In genomic region chr2:105669881-105670730, GRCm38 (mm10) we compare ENCODE assay signal across 12 mouse cellular contexts. TPM values are rescaled to one million over a fixed set of nuclear protein-coding genes. Genes with fewer than 3 reads are reported as not detected.
A peak's percentile ranks its signal among the peaks of the same experiment; 100 is the strongest.
DNase-seq lines count a peak whose midpoint lies in the region; ATAC-seq lines count a peak whose summit lies in the region.
"Had no signal": no experiment of that assay in that cellular context is flagged by ENCODE, and none has a peak within 500 bp of the region (broad histone marks: within the 10 kb centered on the region; RNA-seq: fewer than 3 reads in every experiment).

No protein-coding gene starts in this region.

- H3K4me1 ChIP-seq in embryonic facial prominence, embryonic 11.5 days (ENCODE audit: control insufficient read depth, insufficient read depth, low read length) = peaks cover 4% of the 10 kb centered on the region; the same call in 1 of the 2 replicates
- peaks cover 2% of the 10 kb centered on the region; the same call in 1 of the 2 replicates for H3K4me1 ChIP-seq in hindbrain, embryonic 16.5 days (ENCODE audit: control insufficient read depth, insufficient read depth, low read depth, low read length)
- peaks cover 33% of the 10 kb centered on the region for H3K4me1 ChIP-seq in neural tube, embryonic 11.5 days (ENCODE audit: control insufficient read depth, insufficient read depth, low read length)

- no peaks in the 10 kb centered on the region for H3K9me3 ChIP-seq in embryonic facial prominence, embryonic 11.5 days (replicated peaks; ENCODE audit: control insufficient read depth, low read length)
- no peaks in the 10 kb centered on the region for H3K9me3 ChIP-seq in hindbrain, embryonic 16.5 days (ENCODE audit: control insufficient read depth, low read length)
- no peaks in the 10 kb centered on the region for H3K9me3 ChIP-seq in neural tube, embryonic 11.5 days (ENCODE audit: control insufficient read depth, low read length)
- H3K9me3 ChIP-seq: liver, embryonic 13.5 days had no signal

- no peak overlapping the region for H3K9ac ChIP-seq in embryonic facial prominence, embryonic 11.5 days (replicated peaks; ENCODE audit: low read length)
- peak overlapping the region; percentile 49 for H3K9ac ChIP-seq in hindbrain, embryonic 16.5 days (ENCODE audit: low read depth, low read length)
- peak overlapping the region; percentile 53 for H3K9ac ChIP-seq in neural tube, embryonic 11.5 days (ENCODE audit: low read length)
- H3K9ac ChIP-seq: liver, embryonic 13.5 days had no signal

- WGBS in embryonic facial prominence, embryonic 11.5 days = 1% methylated on average over 29 of the region's 29 CpGs
- 7% methylated on average over 29 of the region's 29 CpGs for WGBS in hindbrain, embryonic 16.5 days
- WGBS in neural tube, embryonic 11.5 days = 1% methylated on average over 29 of the region's 29 CpGs

- DNase-seq in cerebellum, adult 11-12 months = peak; percentile 61
- peak; percentile 5 for DNase-seq in embryonic facial prominence, embryonic 11.5 days (ENCODE audit: low spot score)
- peak; percentile 52 for DNase-seq in neural tube, embryonic 11.5 days (ENCODE audit: low spot score)
- DNase-seq in B cell, adult 2 months = no peak
- no peak for DNase-seq in frontal cortex, postnatal 25 days (ENCODE audit: low spot score in 2 of 2)
- no peak for DNase-seq in ovary, postnatal 10 days (ENCODE audit: low spot score)
- DNase-seq: gastrocnemius, postnatal 14 days; kidney, adult 2 months; liver, embryonic 13.5 days had no signal

- H3K4me3 ChIP-seq in embryonic facial prominence, embryonic 11.5 days (ENCODE audit: low read depth, low read length) = no peak overlapping the region
- peak overlapping the region; percentile 50 for H3K4me3 ChIP-seq in hindbrain, embryonic 16.5 days (ENCODE audit: low read length)
- peak overlapping the region; percentile 39 for H3K4me3 ChIP-seq in neural tube, embryonic 11.5 days (ENCODE audit: low read depth, low read length)
- H3K4me3 ChIP-seq: liver, embryonic 13.5 days; myocyte had no signal

- peaks cover 90% of the 10 kb centered on the region for H3K27me3 ChIP-seq in embryonic facial prominence, embryonic 11.5 days (ENCODE audit: control insufficient read depth, insufficient read depth, low read length)
- peaks cover 36% of the 10 kb centered on the region for H3K27me3 ChIP-seq in hindbrain, embryonic 16.5 days (replicated peaks; ENCODE audit: control insufficient read depth, insufficient read depth, low read length)
- H3K27me3 ChIP-seq in neural tube, embryonic 11.5 days (ENCODE audit: control insufficient read depth, insufficient read depth, low read length) = peaks cover 87% of the 10 kb centered on the region

- H3K4me2 ChIP-seq in embryonic facial prominence, embryonic 11.5 days (ENCODE audit: low read depth, low read length) = peak overlapping the region; percentile 19; the same call in 1 of the 2 replicates
- peak overlapping the region; percentile 50 for H3K4me2 ChIP-seq in hindbrain, embryonic 16.5 days (ENCODE audit: low read length)
- H3K4me2 ChIP-seq in neural tube, embryonic 11.5 days (ENCODE audit: low read depth) = peak overlapping the region; percentile 71
- H3K4me2 ChIP-seq: liver, embryonic 13.5 days had no signal

- H3K27ac ChIP-seq in embryonic facial prominence, embryonic 11.5 days (replicated peaks; ENCODE audit: low read depth, low read length) = no peak overlapping the region
- H3K27ac ChIP-seq in hindbrain, embryonic 16.5 days (ENCODE audit: low read depth, low read length) = no peak overlapping the region
- no peak overlapping the region for H3K27ac ChIP-seq in neural tube, embryonic 11.5 days (ENCODE audit: low read depth, low read length)
- H3K27ac ChIP-seq: liver, embryonic 13.5 days had no signal

- no peaks in the 10 kb centered on the region for H3K36me3 ChIP-seq in embryonic facial prominence, embryonic 11.5 days (replicated peaks; ENCODE audit: control insufficient read depth, insufficient read depth, low read depth, low read length)
- no peaks in the 10 kb centered on the region for H3K36me3 ChIP-seq in hindbrain, embryonic 16.5 days (ENCODE audit: control insufficient read depth, insufficient read depth, low read length)
- no peaks in the 10 kb centered on the region for H3K36me3 ChIP-seq in neural tube, embryonic 11.5 days (ENCODE audit: control insufficient read depth, insufficient read depth, low read length)
- H3K36me3 ChIP-seq: liver, embryonic 13.5 days had no signal

- ATAC-seq in embryonic facial prominence, embryonic 11.5 days (replicated peaks; ENCODE audit: insufficient number of reproducible peaks, low FRiP score, low TSS enrichment, low read depth) = no peak
- no peak for ATAC-seq in hindbrain, embryonic 16.5 days
- no peak for ATAC-seq in neural tube, embryonic 11.5 days (ENCODE audit: insufficient read depth, low FRiP score, low TSS enrichment)
- no peak for ATAC-seq in CD4-positive, CD25-positive, alpha-beta regulatory T cell, adult 4 months

RNA-seq across cellular contexts. Expression of gene Pax6, which starts 1.4 kb away (rescaled TPM):
- 13.9 and 26.6 TPM in 2 replicates for polyA plus RNA-seq in embryonic facial prominence, embryonic 11.5 days (2014; fragmentation: Nextera tagmentation; extraction: Ambion mirVana)
- 40.7 and 43.8 TPM in 2 replicates for polyA plus RNA-seq in hindbrain, embryonic 16.5 days (2015; fragmentation: Nextera tagmentation; extraction: Ambion mirVana)
- 28.2 and 30.7 TPM in 2 replicates for polyA plus RNA-seq in neural tube, embryonic 11.5 days (2014; fragmentation: Nextera tagmentation; extraction: Ambion mirVana)
- polyA plus RNA-seq in CD4-positive, CD25-positive, alpha-beta regulatory T cell, adult 4 months (2017; shearing (Covaris generic)) = 1 to 10 TPM in 1 of 2 experiments, not detected in 1; 1.3 TPM
- polyA plus RNA-seq: kidney, adult 2 months had no signal

Comparison
In these comparisons a context has a peak if more than half of its experiments do, and no peak if none do; other contexts are left out.
1. DNase-seq: peak in cerebellum, adult 11-12 months (single experiment), embryonic facial prominence, embryonic 11.5 days (single experiment) and neural tube, embryonic 11.5 days (single experiment); none in B cell, adult 2 months (0 of 2), frontal cortex, postnatal 25 days (0 of 2) and ovary, postnatal 10 days (single experiment).
2. H3K4me2 ChIP-seq: peak in every context shown above with its lines; median percentile 71 in neural tube, embryonic 11.5 days; 50 in hindbrain, embryonic 16.5 days; 19 in embryonic facial prominence, embryonic 11.5 days.